Mouse (Mus musculus): ENCODE data around the gene Mrps26. TPM values are rescaled to one million over a fixed set of nuclear protein-coding genes. Genes with fewer than 3 reads are reported as not detected.
"Not testable (repeated sequence)": the region's sequence is repeated elsewhere in the genome, so short reads cannot be mapped to it uniquely, and the experiment has no call there.

Gene Mrps26
- 80.5 and 86.1 TPM in 2 replicates for polyA plus RNA-seq (2012; rRNA removed)

DNA sequence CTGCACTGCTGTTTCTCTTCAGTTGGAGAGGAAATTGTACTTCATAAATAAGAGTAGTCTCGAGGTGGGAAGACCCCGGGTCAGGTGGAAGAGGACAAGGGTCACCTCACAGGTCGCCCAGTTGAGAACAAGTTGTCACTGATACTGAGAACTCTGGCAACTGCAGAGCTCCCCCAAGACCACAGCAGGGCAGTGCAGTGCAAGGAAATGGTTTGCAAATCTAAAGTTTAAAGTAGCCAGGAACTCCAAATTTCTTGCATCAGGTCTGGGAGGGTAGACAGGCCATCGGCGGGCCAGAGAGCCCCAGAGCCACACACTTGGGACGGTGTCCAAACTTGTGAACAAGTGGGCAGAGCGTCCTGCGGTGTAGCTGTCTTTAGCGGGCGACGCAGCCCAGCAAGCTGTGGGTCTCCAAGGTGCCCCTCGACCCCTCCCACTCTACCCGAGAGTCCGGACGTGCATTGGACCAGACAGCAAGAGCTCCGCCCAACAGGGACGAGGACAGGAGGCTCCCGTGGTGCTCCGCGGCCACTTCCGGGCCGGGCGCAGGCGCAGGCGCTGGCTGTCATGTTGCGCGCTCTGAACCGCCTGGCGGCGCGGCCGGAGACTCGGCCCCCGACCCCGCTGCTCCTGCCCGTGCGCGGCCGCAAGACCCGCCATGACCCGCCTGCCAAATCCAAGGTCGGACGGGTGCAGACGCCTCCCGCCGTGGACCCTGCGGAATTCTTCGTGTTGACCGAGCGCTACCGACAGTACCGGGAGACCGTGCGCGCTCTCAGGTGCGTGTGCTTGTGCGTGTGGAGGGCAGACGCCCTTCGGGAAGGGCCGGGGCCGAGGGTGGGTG, at the start of gene Mrps26:
Mrps26 (plus strand) TSS at position 531 of the 844 bp plus-strand sequence.
- DNase-seq (ENCODE audit: extremely low spot score in 1 of 2, low spot score in 1 of 2), result peak; percentile 87 to 95

DNA sequence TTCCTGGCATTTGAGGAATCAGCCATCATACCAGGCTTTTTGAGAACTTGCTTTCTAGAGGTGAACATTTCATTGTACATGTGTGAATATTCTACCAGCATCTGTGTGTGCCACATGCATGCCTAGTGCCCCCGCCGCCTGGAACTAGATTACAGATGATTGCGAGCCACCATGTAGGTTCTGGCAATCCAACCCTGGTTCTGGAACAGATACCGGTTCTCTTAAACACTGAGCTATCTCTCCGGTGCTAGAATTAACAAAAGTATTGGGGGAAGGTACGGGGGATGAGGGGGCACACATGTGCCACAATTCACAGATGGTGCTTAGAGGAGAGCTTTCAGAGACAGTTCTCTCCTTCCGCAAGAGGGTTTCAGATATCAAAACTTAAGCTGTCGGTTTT, 49.6 kb upstream of the Mrps26 start:
- no peak for DNase-seq (ENCODE audit: extremely low spot score in 1 of 2, low spot score in 1 of 2)

DNA sequence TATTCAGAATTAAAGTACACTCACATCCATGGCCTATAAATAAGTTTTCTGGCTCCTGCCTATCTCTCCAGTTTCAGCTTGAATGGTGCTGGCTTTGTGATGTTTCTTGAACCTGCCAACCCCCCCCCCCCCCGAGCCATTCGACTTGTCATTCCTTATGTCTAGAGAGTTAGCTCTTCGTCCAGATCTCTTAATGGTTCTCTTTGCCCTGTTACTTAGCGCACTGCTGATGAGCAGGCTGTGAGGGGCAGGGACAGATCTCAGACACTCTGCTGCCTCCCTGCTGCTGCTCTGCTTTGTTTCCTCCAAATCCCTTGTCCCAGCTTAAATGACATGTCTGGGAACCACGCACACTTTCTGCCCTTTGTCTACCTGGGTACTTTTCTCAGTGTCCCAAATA, 47.8 kb upstream of the Mrps26 start:
- DNase-seq (ENCODE audit: extremely low spot score in 1 of 2, low spot score in 1 of 2), result no peak

DNA sequence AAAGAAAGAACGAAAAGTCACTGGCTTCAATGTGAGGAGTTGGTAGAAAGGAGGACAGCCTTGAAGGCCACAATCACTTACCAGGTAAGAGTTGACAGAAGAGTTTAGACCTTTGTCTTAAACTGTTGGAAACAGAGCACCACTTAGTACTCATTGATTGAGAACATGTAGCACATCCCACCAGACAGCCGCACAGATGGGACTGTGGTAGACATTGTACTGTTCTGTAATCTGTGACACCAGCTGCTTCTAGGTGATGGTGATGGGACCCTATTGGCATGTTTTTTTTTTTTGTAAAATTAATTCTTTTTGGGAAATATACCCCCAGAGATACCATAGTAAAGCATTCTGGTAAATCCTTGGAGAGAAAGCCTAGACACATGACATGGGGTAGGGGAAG, 41.6 kb upstream of the Mrps26 start:
- DNase-seq (ENCODE audit: extremely low spot score in 1 of 2, low spot score in 1 of 2), result no peak

DNA sequence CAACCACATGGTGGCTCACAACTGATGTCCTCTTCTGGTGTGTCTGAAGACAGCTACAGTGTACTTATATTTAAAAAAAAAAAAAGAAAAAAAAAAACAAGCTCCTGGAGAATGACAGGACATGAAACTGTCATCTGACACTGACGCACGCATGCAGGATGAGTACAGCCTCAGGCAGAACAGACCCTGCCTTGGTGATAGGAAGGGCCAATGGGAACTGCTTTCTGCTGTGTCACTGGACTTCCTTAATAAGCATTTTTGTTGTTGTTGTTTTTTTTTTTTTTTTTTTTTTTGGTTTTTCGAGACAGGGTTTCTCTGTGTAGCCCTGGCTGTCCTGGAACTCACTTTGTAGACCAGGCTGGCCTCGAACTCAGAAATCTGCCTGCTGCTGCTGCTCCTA, 38.1 kb upstream of the Mrps26 start:
- not testable (repeated sequence) for DNase-seq (ENCODE audit: extremely low spot score in 1 of 2, low spot score in 1 of 2)

DNA sequence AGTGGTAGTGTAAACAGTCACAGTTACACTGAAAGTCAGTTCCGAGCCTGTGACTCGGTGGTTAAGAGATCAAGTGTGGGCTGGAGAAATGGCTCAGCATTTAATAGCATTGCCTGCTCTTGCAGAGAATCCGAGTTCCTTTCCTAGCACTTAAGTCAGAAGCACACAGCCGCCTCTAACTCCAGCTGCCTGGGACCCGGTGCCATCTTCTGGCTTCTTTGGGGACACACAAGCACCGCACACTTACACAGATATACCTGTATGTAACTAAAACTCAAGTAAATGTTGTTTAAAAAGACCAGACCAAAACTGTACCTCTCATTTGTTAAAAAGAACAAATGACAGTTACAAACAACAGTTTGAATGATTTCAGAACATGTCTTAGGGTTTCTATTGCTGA, 35.1 kb upstream of the Mrps26 start:
- DNase-seq (ENCODE audit: extremely low spot score in 1 of 2, low spot score in 1 of 2), result peak in 1 of 2 experiments; percentile 11

DNA sequence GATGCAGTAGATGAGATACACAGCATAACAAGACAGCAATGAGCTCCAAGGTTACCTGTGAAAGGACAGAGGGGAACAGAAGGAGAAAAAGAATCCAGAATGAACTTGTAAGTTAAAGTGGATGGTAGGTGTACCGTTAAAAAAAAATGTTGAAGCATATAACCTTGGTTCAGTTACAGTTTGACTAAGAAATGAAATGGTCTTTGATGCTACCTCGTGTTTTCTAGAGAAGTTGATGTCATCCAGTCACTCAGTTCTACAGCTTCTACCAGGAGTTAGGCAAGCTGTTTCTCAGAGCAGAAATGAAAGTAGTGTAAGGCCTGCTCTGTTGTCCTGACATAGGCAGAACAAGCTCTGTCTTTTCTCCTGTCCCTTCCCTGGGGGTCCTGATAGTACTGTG, 34.3 kb upstream of the Mrps26 start:
- DNase-seq (ENCODE audit: extremely low spot score in 1 of 2, low spot score in 1 of 2), result no peak

DNA sequence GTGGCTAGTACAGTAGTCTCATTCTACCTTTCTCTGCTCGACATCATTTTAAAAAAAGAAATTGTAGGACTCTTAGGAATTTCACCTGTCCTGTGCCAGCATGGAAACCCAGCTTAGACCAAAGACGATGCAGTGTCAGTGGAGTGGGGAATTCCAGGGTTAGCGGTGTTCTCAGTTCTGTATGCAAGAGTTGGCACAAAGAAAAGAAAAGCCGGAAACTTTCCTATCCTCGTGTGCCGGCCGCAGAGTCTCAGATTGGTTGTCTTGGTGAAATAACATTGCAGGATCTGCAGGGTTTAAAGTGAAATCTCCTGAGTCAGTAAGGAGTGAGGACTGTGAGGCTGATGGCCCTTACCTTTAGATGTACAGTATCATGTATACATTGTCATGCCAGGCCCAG, 33.6 kb upstream of the Mrps26 start:
- no peak for DNase-seq (ENCODE audit: extremely low spot score in 1 of 2, low spot score in 1 of 2)

DNA sequence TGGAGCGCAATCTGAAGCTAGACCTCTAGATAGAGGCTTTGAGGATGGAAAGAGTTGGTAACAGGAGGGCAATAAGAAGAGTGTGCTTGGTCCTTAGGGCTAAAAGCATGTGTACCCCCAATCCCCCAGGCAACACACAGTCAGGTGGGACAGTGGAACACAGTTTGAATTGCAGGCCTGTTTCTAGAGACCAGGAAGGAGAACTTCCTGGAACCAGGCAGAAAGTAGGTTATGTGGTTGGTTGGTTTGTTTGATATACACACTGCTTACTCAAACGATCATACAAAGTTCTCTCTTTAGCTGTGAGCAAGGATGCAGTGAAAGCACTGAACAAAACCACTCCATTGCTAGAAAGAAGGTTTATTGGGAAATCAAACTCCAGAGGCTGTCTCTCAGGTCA, 31.3 kb upstream of the Mrps26 start:
- DNase-seq (ENCODE audit: extremely low spot score in 1 of 2, low spot score in 1 of 2), result no peak

DNA sequence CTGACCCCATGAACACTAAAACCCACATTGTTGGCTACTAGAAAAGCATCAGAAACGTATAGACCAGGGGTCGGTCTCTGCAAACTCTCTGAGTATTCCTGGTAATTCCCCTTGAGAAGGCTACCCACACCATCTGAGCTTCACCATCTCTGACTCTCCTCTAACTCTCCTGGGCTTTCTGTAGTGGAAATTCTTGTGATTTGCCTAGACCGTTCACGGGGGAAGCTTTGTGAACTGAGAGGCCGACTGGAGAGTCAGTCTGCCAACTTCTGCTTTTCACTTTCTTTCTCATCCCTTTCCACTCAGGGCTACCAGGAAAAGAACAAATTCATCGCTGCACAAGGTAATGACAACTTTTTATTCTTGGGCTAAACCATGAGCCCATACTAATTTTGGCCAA, 28.5 kb upstream of the Mrps26 start:
- no peak for DNase-seq (ENCODE audit: extremely low spot score in 1 of 2, low spot score in 1 of 2)

DNA sequence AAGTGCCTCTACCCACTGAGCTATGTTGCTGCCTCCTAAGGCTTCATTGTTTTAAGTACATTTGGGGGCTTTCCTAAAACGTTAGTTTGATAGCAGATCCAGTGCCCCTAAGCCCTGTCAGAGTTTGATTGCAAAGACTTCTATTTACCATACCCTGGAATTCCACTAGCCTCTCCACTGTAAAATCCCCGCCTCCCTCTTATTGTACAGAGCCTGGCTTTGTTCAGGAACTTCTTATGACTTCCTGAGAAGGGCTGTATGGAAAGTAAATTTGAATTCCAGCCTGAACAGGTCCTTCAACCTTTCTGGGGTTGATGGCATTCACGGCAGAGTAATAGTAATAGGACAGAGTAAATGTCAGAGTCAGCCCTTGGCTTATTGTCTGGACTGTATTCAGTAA, 26.7 kb upstream of the Mrps26 start:
- DNase-seq (ENCODE audit: extremely low spot score in 1 of 2, low spot score in 1 of 2), result no peak

DNA sequence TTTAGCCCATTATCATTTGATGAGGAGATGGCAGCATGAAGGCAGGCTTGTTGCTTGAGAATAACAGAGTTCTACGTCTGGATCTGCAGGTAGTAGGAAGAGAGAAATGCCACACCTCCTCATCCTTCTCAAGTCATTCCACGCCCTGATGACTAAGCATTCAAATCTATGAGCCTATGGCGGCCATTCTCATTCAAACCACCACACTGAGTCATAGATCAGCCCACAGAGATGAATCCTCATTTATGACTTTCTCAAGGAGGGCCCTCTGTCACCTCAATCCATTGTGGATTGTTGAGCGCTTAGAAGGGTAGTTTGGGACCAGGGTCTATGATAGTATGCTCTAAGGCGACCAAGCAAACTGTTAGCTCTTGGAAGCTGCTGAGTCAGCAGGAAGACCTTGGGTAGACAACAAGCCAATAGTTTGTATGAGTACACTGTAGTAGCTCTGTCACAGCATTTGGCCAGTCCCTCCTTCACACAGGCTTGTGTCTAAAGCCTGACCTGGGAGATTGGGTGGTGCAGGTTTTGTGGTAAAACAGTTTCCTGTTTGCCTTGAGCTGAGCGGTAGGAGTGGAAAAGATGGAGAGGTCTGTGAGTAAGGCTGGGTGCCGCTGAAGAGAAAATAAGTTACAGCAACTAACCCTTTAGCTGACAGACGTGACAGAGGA, 24.5 kb upstream of the Mrps26 start:
- DNase-seq (ENCODE audit: extremely low spot score in 1 of 2, low spot score in 1 of 2), result no peak

DNA sequence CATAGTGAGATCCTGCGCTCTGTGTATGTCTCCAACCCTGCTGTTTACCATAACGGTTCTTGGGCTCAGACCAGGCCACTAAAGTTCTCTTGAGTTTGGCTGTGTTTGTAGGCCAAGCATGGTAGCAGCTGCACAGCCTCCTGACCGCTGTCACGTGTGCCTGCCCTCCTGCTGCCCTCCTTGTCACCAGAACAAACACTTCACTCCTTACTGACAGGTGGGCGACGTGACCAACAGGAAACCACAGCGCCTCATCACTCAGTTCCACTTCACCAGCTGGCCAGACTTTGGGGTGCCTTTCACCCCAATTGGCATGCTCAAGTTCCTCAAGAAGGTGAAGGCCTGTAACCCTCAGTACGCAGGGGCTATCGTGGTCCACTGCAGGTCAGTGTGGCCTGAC, 23.3 kb upstream of the Mrps26 start:
- no peak for DNase-seq (ENCODE audit: extremely low spot score in 1 of 2, low spot score in 1 of 2)

DNA sequence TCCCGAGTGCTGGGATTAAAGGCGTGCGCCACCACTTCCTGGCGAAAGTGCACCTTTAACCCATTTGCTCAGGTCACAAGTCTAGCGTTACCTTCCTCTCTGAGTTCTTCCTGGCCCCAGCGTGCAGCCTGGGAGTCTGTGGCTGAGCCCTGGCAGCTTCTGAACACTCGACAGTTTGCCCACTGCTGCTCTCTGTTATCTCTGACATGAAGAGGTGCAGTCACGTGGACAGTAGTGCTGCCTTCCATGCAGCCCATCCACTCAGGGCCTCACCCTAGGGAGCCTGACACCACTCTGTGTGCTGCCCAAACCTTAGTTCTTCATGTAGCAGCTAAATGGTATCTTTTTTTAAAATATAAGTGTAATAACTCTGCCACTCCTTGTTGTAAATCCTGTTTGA, 16.6 kb upstream of the Mrps26 start:
- DNase-seq (ENCODE audit: extremely low spot score in 1 of 2, low spot score in 1 of 2), result no peak

DNA sequence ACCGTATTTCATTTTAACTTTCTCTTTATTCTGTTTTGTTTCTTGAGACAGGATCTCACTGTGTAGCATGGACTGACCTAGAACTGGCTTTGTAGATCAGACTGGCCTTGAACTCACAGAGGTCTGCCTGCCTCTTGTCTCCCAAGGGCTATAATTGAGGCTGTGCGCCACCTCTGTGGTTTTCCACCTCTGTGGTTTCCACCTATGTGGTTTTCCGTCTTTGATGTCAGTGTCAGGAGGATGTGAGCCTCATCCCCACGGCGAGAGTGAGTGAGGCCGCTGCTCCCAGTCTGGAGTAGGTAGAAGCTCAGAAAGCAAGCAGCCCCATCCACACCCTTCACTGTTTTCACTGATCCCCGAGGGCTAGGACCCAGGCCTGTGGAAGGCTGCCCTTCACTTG, 8.7 kb upstream of the Mrps26 start:
- DNase-seq (ENCODE audit: extremely low spot score in 1 of 2, low spot score in 1 of 2), result no peak

DNA sequence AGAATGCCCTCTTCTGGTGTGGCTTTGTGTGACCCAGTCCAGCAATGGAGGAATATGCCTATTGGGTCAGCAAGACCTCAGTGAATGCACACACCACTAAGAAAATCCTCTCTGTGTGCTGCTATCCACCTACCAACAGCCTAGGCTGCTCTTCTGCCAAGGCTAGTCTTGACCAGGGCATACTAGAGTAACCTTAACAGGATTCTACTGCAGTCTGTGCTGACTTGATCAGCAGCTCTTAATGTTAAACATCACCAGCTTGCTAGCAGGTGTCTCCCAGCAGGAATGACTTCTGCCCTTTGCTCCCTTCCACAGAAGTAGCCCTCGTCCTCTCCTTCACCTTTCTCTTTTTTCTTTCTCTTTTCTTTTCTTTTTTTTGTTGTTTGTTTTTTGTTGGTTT, 7.2 kb upstream of the Mrps26 start:
- no peak for DNase-seq (ENCODE audit: extremely low spot score in 1 of 2, low spot score in 1 of 2)

DNA sequence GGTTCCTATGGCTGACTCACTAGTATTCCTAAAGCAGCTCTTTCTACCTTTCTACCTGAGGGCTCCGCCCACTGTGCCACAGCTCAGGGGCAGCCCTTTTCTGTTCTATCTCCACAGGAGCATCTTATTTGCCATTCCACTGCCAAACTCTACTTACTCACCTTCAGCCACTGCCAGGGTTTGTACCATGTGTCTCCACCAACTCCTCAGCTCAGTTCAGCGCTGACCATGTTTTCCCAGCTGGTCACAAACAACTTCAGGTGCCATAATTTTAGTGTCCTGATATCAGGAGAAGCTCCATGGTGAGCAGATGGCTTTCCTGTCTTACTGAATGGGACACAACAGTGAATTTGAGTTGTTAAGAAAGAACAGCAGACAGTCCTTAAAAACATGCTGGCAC, 6.1 kb upstream of the Mrps26 start:
- DNase-seq (ENCODE audit: extremely low spot score in 1 of 2, low spot score in 1 of 2), result no peak

DNA sequence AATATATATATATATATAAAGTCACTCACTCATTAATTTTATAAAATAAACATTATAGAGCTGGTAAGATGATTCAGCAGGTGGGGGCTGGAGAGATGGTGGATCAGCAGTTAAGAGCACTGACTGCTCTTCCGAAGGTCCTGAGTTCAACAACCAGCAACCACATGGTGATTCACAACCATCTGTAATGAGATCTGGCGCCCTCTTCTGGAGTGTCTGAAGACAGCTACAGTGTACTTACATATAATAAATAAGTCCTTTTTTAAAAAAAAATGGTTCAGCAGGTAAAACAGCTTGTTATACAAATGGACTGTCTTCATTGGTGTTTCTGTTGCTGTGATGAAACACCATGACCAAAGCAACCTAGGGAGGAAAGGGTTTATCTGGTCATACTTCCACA, 5.5 kb upstream of the Mrps26 start:
- no peak for DNase-seq (ENCODE audit: extremely low spot score in 1 of 2, low spot score in 1 of 2)

DNA sequence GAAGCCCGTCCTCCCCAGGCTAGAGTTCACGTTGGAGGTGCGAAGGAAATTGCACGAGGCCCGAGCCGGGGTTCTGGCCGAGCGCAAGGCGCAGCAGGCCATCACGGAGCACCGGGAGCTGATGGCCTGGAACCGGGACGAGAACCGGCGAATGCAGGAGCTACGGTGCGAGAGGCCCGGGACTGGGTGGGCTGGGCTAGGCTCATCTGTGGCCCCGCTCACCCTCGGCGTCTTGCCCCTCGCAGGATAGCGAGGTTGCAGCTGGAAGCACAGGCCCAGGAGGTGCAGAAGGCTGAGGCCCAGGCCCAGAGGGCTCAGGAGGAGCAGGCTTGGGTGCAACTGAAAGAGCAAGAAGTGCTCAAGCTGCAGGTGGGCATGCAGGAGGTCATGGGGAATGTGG, 521 bp downstream of the Mrps26 start:
- DNase-seq (ENCODE audit: extremely low spot score in 1 of 2, low spot score in 1 of 2), result peak in 1 of 2 experiments; percentile 25

DNA sequence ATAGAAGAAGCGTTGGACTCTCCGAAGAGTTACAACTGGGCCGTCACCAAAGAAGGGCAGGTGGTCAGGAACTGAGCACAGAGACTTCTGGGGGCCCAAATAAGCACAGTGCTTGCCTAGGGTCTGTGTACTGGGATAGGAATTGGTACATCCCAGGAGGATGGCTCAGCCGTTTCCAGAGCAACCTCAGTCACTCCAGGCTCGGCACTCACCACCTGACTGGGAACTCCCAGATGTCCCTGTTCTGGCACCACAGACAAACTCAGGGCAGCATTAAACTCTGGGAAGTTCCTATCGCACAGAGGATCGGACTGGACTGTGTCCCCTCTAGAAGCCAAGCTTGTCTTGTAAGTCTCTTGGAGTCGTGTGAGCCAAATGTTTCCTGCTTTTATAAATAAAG, 1.4 kb downstream of the Mrps26 start:
- DNase-seq (ENCODE audit: extremely low spot score in 1 of 2, low spot score in 1 of 2), result no peak

DNA sequence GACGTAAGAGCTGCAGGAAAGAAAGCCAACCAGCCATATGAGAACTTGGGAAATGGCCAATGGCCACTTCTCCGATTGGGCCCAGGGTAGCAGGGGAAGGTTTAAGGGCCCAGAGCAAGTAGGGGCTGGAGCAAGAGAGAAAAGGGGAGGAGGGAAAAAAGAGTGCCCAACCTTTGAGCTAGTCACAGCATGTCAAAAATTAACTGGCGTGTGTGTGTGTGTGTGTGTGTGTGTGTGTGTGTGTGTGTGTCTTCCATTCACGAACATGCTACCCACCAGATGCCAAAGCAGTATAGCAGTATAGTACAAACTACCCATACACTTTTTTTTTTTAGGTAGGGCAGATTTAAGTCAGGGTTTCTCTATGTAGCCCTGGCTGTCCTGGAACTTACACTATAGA, 5.4 kb downstream of the Mrps26 start:
- DNase-seq (ENCODE audit: extremely low spot score in 1 of 2, low spot score in 1 of 2), result no peak

DNA sequence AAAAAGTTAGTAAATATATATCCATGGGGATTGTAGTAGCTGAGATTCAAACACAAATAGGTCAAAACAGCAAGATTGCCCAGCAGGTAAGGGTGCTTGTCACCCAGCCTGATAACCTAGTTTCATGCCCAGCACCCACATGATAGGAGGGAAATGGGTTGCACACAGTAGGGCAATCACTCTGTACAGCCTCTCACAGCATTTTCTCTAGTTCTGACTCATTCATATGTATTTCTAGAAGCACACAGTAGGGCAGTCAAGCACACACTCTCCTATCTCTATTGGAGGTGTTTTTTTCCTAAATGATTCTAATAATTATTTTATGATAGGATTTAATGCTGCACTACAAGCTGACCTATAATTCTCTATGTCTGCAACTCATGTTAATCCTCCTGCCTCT, 6.4 kb downstream of the Mrps26 start:
- DNase-seq (ENCODE audit: extremely low spot score in 1 of 2, low spot score in 1 of 2), result no peak

All from frontal cortex, adult 2 months (tissue).